Mouse (Mus musculus) small intestine, adult 2 months (tissue): ENCODE results near the gene Ilk. TPM values are rescaled to one million over a fixed set of nuclear protein-coding genes. Genes with fewer than 3 reads are reported as not detected.
A peak's percentile ranks its signal among the peaks of the same experiment; 100 is the strongest.
"Not testable (repeated sequence)": the region's sequence is repeated elsewhere in the genome, so short reads cannot be mapped to it uniquely, and the experiment has no call there.

ENCODE experiments used
- H3K27ac ChIP-seq: fragments of 200-500 bp; 2 replicates; pipeline ENCODE4 v1.5.1; 2012; ENCODE audit warnings: low read depth, low read length, control low read depth, inconsistent platforms; ENCODE audit not compliant: insufficient read depth
- H3K27me3 ChIP-seq: fragments of 200-500 bp; 2 replicates; pipeline ENCODE4 v1.6.1; 2012; ENCODE audit warnings: mild to moderate bottlenecking, moderate library complexity, low read length, inconsistent platforms; ENCODE audit not compliant: control insufficient read depth, insufficient read depth
- H3K36me3 ChIP-seq: fragments of 200-500 bp; 2 replicates; pipeline ENCODE4 v1.6.1; 2012; ENCODE audit warnings: mild to moderate bottlenecking, low read length, control low read depth, inconsistent platforms; ENCODE audit not compliant: control insufficient read depth, insufficient read depth
- H3K4me1 ChIP-seq: fragments of 200-500 bp; 2 replicates; pipeline ENCODE4 v1.6.1; 2012; ENCODE audit warnings: low read length, inconsistent platforms, mixed read lengths; ENCODE audit not compliant: control insufficient read depth, insufficient read depth, insufficient read length
- H3K4me3 ChIP-seq: fragments of 200-500 bp; 2 replicates; pipeline ENCODE4 v1.5.1; 2012; ENCODE audit warnings: low read depth, mild to moderate bottlenecking, control low read depth, inconsistent platforms, low read length, moderate library complexity
- CTCF ChIP-seq: fragments of 200-500 bp; IDR thresholded peaks from 2 replicates; pipeline ENCODE4 v1.5.1; 2012; ENCODE audit warnings: low read depth, mild to moderate bottlenecking, control low read depth, inconsistent platforms, low read length, moderate library complexity, mixed read lengths; ENCODE audit not compliant: insufficient replicate concordance, insufficient read length; ENCODE audit errors: extremely low read depth
- POLR2A ChIP-seq: fragments of 200-500 bp; IDR thresholded peaks from 2 replicates; pipeline ENCODE4 v1.6.1; 2012; ENCODE audit warnings: low read depth, mild to moderate bottlenecking, control low read depth, inconsistent platforms, low read length, moderate library complexity
- WGBS: fragments of 180-500 bp; shearing (Covaris S2); methylation state at CpG from one replicate; pipeline ENCODE4 v1.1.7; 2018; 5-methylcytosine and 5-hydroxymethylcytosine counted together
- polyA plus RNA-seq: library from polyadenylated mRNA; depleted of rRNA; stranded (reverse); fragments of >200 nt; gene quantifications from 2 replicates; pipeline ENCODE4 v1.2.3, GENCODE M21; 2012

Gene Ilk
- polyA plus RNA-seq, 1 experiment, result 60.8 TPM

DNA sequence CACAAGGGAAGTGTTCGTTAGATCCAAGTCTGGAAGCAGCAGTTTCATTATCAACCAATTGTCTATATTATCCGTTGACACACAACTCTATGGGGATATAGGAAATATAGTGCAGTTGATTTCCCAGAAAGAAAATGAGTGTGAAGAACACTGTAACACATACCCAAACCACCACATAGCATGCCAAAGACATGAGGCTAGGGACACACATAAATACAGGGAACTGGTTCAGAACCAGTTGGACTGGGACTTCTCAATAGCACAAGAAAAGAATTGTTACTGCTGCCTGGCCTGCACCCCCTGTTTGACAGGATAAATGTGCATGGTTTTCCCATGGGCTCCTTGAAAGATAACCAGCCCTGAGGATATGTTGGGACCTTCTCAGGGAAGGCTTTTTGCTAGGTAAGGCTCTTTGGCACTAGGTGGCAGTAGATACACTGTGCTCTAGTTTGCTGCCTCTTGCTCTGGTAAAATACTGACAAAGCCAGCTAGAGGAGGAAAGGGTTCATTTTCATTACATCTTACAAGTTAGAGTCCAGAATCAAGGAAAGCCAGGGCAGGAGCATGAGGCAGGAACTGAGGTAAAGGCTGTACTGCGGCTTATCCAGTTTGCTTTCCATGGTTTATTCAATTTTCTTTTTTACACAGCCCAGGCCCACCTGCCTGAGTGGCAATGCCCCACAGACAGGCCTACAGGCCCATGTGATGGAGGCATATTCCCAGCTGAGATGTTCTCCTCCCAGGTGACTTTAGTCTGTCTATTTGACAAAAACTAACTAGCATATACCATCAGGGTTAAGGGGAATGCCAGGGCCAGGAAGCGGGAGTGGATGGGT is 10.0 kb upstream of the Ilk start:
- no peak overlapping the region for H3K4me3 ChIP-seq
- 79% methylated on average over 4 of the region's 4 CpGs for WGBS
- 0 out of 2 replicates have a peak, but pooled peaks have one; percentile 27 for TF ChIP-seq CTCF
- TF ChIP-seq POLR2A, result no peak
- no peaks in the 10 kb centered on the region for H3K27me3 ChIP-seq
- H3K27ac ChIP-seq, result no peak overlapping the region
- peaks cover 3% of the 10 kb centered on the region for H3K36me3 ChIP-seq
- H3K4me1 ChIP-seq, result no peaks in the 10 kb centered on the region

DNA sequence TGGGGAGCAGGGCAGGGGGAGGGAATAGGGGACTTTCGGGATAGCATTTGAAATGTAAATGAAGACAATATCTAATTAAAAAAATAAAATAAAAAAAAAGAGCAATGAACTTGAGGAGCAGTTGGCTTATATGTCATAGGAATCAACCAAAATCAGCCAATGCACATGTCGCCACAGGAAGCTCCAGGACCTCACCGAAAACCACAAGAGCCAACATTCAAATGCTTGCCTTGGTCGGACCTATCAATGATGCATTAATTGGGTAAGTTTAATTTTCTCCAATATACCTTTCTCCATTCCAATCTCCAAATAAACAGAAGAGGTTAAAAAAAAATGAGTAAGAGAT is 9.4 kb upstream of the Ilk start:
- Histone ChIP-seq H3K36me3 (peaks cover 5% of the 10 kb centered on the region), H3K27me3 (no peaks in the 10 kb centered on the region), H3K4me1 (no peaks in the 10 kb centered on the region), H3K4me3 (no peak overlapping the region), H3K27ac (no peak overlapping the region)
- TF ChIP-seq CTCF (no peak), POLR2A (no peak)
- 89% methylated on average over 4 of the region's 4 CpGs for WGBS

DNA sequence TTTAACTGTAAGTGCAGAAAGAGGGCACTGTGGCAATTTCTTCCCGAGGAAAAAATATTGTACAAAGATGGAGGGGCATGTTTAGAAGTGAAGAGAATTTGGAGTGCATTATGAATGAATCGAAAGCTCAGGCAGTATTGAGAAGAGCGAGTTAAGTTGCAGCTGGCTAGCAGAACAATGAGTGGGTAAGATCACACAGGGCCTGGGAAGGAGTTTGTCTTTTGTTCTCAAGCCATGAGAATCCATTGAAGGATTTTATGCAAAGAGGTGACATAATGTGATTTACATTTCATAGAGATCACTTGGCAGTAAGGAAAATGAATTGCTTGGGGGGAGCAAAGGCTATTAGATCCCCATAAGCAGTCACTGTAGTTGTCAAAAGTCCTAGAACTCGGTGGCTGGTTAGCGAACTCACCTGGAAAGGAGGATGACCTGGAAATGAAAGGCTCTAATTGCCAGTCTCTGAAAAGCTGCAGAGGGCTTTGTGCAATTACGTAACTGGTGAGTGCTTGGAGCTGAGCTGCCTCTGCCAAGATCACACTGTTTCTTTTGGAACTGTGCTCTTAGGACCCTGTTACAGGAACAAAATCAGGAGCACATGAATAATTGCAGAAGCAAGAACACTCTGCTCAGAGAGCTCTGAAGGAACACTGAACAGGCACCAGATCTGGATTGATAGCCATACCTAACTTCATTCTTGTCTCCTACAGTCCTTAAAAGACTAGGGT is 7.5 kb upstream of the Ilk start:
- TF ChIP-seq POLR2A (no peak), CTCF (no peak)
- H3K27ac ChIP-seq, result no peak overlapping the region
- 79% methylated on average over 6 of the region's 6 CpGs for WGBS
- peaks cover 21% of the 10 kb centered on the region for H3K36me3 ChIP-seq
- no peaks in the 10 kb centered on the region for H3K27me3 ChIP-seq
- H3K4me3 ChIP-seq, result no peak overlapping the region
- no peaks in the 10 kb centered on the region for H3K4me1 ChIP-seq

DNA sequence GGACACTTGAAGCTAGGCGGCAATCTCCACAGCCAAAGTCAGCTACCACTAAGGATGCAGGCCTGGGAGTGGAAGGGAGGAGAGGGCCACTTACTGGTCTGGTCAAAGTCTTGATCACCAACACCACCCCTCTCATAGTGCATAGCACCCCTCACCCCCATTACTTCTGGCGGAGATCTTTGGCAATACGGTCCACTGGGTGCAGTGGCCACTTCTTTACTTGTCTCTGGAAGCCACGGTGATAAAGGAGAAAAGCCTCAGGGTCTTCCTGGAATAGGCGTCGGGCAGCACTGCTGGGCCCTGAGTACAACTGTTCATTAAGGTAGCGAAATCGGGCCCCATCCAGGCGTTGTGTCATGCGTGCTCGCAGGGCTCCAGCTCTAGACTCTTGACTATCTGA is 2.6 kb upstream of the Ilk start:
- Histone ChIP-seq H3K4me3 (no peak overlapping the region), H3K27me3 (no peaks in the 10 kb centered on the region), H3K36me3 (peaks cover 24% of the 10 kb centered on the region), H3K27ac (no peak overlapping the region), H3K4me1 (no peaks in the 10 kb centered on the region; the same call in 1 of the 2 replicates)
- 96% methylated on average over 11 of the region's 11 CpGs for WGBS
- TF ChIP-seq POLR2A, result no peak
- no peak for TF ChIP-seq CTCF

DNA sequence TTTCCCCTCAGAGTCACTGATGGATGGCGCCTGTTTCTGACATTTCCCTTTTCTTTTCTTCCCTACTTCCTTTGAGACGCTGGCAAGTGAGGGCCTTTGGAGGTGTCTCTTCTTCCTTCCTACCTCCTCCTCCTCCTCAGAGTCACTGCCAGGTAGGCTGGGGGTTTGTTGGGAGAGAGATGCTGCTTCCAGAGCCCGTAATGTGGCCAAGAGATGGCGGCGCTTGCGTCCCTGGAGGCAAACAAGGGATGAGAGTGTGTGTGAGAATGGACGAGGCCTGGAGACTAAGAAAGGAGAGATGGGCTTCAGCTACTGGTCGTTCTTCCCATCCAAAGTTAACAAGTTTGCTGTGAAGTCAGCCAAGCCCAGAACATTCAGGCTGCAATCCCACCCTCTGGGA is 1.6 kb upstream of the Ilk start:
- no peaks in the 10 kb centered on the region for H3K27me3 ChIP-seq
- no peak overlapping the region for H3K27ac ChIP-seq
- no peak overlapping the region for H3K4me3 ChIP-seq
- H3K4me1 ChIP-seq, result no peaks in the 10 kb centered on the region; the same call in 1 of the 2 replicates
- peaks cover 23% of the 10 kb centered on the region for H3K36me3 ChIP-seq
- 85% methylated on average over 8 of the region's 8 CpGs for WGBS
- TF ChIP-seq POLR2A (no peak), CTCF (no peak)

DNA sequence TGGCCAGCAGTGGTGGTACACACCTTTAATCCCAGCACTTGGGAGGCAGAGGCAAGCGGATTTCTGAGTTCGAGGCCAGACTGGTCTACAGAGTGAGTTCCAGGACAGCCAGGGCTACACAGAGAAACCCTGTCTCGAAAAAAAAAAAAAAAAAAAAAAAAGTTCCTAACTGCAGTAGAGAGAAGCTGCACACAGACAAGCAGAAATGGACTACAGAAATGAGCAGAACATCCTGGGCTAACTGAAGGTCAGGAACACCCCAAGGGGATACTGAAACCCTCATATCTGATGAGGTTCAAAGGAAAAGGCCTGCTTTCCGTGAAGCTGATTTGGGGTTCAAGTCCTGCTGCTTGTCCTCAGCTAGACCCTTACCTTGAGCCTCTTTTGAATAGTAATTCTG is 928 bp upstream of the Ilk start:
- H3K4me3 ChIP-seq, H3K27ac ChIP-seq, H3K4me1 ChIP-seq, H3K27me3 ChIP-seq: not testable (repeated sequence)
- H3K36me3 ChIP-seq, result peaks cover 24% of the 10 kb centered on the region
- 31% methylated on average over 4 of the region's 4 CpGs for WGBS

DNA sequence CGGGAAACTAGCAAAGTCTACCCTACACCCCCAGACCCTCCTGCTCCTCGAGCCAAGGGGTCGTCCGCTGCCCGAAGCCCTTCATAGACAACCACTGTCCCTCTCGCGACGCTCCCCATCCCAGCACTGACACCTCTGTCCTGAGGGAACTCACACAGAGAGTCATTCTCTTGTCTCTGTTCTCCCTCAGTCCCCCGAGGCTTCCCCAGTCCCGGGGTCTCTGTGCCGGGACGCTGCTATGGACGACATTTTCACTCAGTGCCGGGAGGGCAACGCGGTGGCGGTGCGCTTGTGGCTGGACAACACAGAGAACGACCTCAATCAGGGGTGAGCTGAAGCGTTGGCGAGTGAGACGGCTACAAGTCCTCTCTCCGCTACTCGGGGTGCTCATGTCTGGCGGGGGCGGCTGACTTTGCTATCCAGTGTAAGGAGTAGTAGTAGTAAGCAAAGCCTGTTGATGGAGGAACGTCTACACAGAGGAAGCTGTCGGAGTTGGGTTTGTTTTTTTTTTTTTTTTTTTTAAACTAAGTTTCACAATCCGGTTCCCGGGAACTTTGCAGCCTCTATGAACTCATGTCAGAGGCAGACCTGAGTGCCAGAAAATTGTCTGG is 624 bp downstream of the Ilk start, which contains the start of gene Rrp8:
Gene Rrp8, minus strand, starts transcription at position 475 of the 611 bp plus-strand sequence.
- Histone ChIP-seq H3K27me3 (no peaks in the 10 kb centered on the region), H3K4me3 (peak within 1 kb of the TSS; percentile 98), H3K4me1 (no peaks in the 10 kb centered on the region; the same call in 1 of the 2 replicates), H3K36me3 (peaks cover 33% of the 10 kb centered on the region), H3K27ac (peak within 1 kb of the TSS; percentile 77)
- WGBS, result under 1% methylated on average over 30 of the region's 30 CpGs
- no peak for TF ChIP-seq POLR2A
- peak; percentile 14; the same call in 1 of the 2 replicates for TF ChIP-seq CTCF
